Mouse (Mus musculus) c-Kit-negative CD71-positive TER-119-positive erythroid progenitor cells, embryonic 14.5 days (primary cell): ENCODE results near the gene Afg1l.
A peak's percentile ranks its signal among the peaks of the same experiment; 100 is the strongest.

Source experiments
- DNase-seq: peaks from one replicate; pipeline ENCODE4 v3.0.0-alpha.2; 2013; ENCODE audit warnings: low read depth, low spot score

Gene Afg1l

GRCm38 (mm10) chr10:42269281-42270025 lies 208.9 kb downstream of the Afg1l start:
- DNase-seq: no peak

- no peak for DNase-seq
These were observed 210.4 kb downstream of the Afg1l start for GRCm38 (mm10) chr10:42267811-42268545.

GRCm38 (mm10) chr10:42265021-42265689 lies 213.2 kb downstream of the Afg1l start:
- DNase-seq: peak; percentile 85

- no peak for DNase-seq
These were observed 214.2 kb downstream of the Afg1l start for GRCm38 (mm10) chr10:42264195-42264594.

- no peak for DNase-seq
These were observed 214.7 kb downstream of the Afg1l start for GRCm38 (mm10) chr10:42263701-42264100.
